Mouse (Mus musculus): ENCODE results near the gene Tchp. TPM values are rescaled to one million over a fixed set of nuclear protein-coding genes. Genes with fewer than 3 reads are reported as not detected.

Tchp gene
- total RNA-seq (2015; ENCODE audit: low replicate concordance) (2.2 and 19.7 TPM in 2 replicates), total RNA-seq (2017; ENCODE audit: low replicate concordance) (12.5 and 23.8 TPM in 2 replicates)

- ATAC-seq (replicated peaks; ENCODE audit: low FRiP score, poor library complexity, severe bottlenecking) = peak; percentile 87
Observed at GRCm38 (mm10) chr5:114707265-114708068, at the start of gene Tchp. Tchp (plus strand) TSS chr5:114707760.

GRCm38 (mm10) chr5:114658255-114658654 lies 49.3 kb upstream of the Tchp start, which contains the start of gene Trpv4:
Trpv4 (minus strand) TSS chr5:114658421.
- ATAC-seq (replicated peaks; ENCODE audit: low FRiP score, poor library complexity, severe bottlenecking) = no peak

GRCm38 (mm10) chr5:114661029-114661428 lies 46.5 kb upstream of the Tchp start:
- ATAC-seq (replicated peaks; ENCODE audit: low FRiP score, poor library complexity, severe bottlenecking) = no peak

- ATAC-seq (replicated peaks; ENCODE audit: low FRiP score, poor library complexity, severe bottlenecking) = no peak
Observed at GRCm38 (mm10) chr5:114664139-114664538, 43.4 kb upstream of the Tchp start.

- ATAC-seq (replicated peaks; ENCODE audit: low FRiP score, poor library complexity, severe bottlenecking) = no peak
Observed at GRCm38 (mm10) chr5:114664750-114665149, 42.8 kb upstream of the Tchp start.

GRCm38 (mm10) chr5:114666659-114667058 lies 40.9 kb upstream of the Tchp start:
- no peak for ATAC-seq (replicated peaks; ENCODE audit: low FRiP score, poor library complexity, severe bottlenecking)

- ATAC-seq (replicated peaks; ENCODE audit: low FRiP score, poor library complexity, severe bottlenecking) = peak; percentile 99
Observed at GRCm38 (mm10) chr5:114667228-114667856, 40.2 kb upstream of the Tchp start.

GRCm38 (mm10) chr5:114669014-114669413 lies 38.5 kb upstream of the Tchp start:
- no peak for ATAC-seq (replicated peaks; ENCODE audit: low FRiP score, poor library complexity, severe bottlenecking)

GRCm38 (mm10) chr5:114673114-114673513 lies 34.4 kb upstream of the Tchp start:
- no peak for ATAC-seq (replicated peaks; ENCODE audit: low FRiP score, poor library complexity, severe bottlenecking)

- ATAC-seq (replicated peaks; ENCODE audit: low FRiP score, poor library complexity, severe bottlenecking) = no peak
Observed at GRCm38 (mm10) chr5:114674594-114674993, 33.0 kb upstream of the Tchp start.

- no peak for ATAC-seq (replicated peaks; ENCODE audit: low FRiP score, poor library complexity, severe bottlenecking)
Observed at GRCm38 (mm10) chr5:114679841-114680591, 27.5 kb upstream of the Tchp start.

- no peak for ATAC-seq (replicated peaks; ENCODE audit: low FRiP score, poor library complexity, severe bottlenecking)
Observed at GRCm38 (mm10) chr5:114680676-114681285, 26.8 kb upstream of the Tchp start.

- no peak for ATAC-seq (replicated peaks; ENCODE audit: low FRiP score, poor library complexity, severe bottlenecking)
Observed at GRCm38 (mm10) chr5:114681717-114682116, 25.8 kb upstream of the Tchp start.

- no peak for ATAC-seq (replicated peaks; ENCODE audit: low FRiP score, poor library complexity, severe bottlenecking)
Observed at GRCm38 (mm10) chr5:114685986-114686385, 21.6 kb upstream of the Tchp start.

- ATAC-seq (replicated peaks; ENCODE audit: low FRiP score, poor library complexity, severe bottlenecking) = no peak
Observed at GRCm38 (mm10) chr5:114686726-114687210, 20.8 kb upstream of the Tchp start.

- ATAC-seq (replicated peaks; ENCODE audit: low FRiP score, poor library complexity, severe bottlenecking) = no peak
Observed at GRCm38 (mm10) chr5:114687901-114688300, 19.7 kb upstream of the Tchp start.

- no peak for ATAC-seq (replicated peaks; ENCODE audit: low FRiP score, poor library complexity, severe bottlenecking)
Observed at GRCm38 (mm10) chr5:114688703-114689102, 18.9 kb upstream of the Tchp start.

- peak; percentile 39 for ATAC-seq (replicated peaks; ENCODE audit: low FRiP score, poor library complexity, severe bottlenecking)
Observed at GRCm38 (mm10) chr5:114689700-114690366, 17.7 kb upstream of the Tchp start.
